Mouse (Mus musculus): ENCODE results near the gene Cerk. TPM values are rescaled to one million over a fixed set of nuclear protein-coding genes. Genes with fewer than 3 reads are reported as not detected.

Gene Cerk
- total RNA-seq, 2 experiments from 2014 or later, result 44.8 to 46.3 TPM

- DNase-seq, result no peak
Observed at GRCm38 (mm10) chr15:86089991-86090529, 95.9 kb downstream of the Cerk start.

Other genes starting within 250 kb of the Cerk start
- gene Celsr1, start 152.4 kb downstream of the Cerk start, total RNA-seq (2021), result 1 to 10 TPM; 4.1 to 4.7 TPM
- 10 to 100 TPM; 25.4 to 30.9 TPM for gene Gramd4, start 128.4 kb downstream of the Cerk start, total RNA-seq (2021)
- 10 to 100 TPM; 35.0 to 35.4 TPM for gene Tbc1d22a, start 28.3 kb upstream of the Cerk start, total RNA-seq (2021)